Mouse (Mus musculus): Measurements from ENCODE around the gene R3hdml.

The R3hdml gene

GRCm38 (mm10) chr2:163538410-163538809 lies 46.3 kb downstream of the R3hdml start:
- no peak for DNase-seq (ENCODE audit: extremely low read depth, low read depth)

- DNase-seq (ENCODE audit: extremely low read depth, low read depth): no peak
Observed at GRCm38 (mm10) chr2:163539321-163540040, 47.4 kb downstream of the R3hdml start.

GRCm38 (mm10) chr2:163540231-163541117 lies 48.4 kb downstream of the R3hdml start:
- no peak for DNase-seq (ENCODE audit: extremely low read depth, low read depth)

GRCm38 (mm10) chr2:163541568-163542182 lies 49.6 kb downstream of the R3hdml start:
- no peak for DNase-seq (ENCODE audit: extremely low read depth, low read depth)

- DNase-seq (ENCODE audit: extremely low read depth, low read depth): no peak
Observed at GRCm38 (mm10) chr2:163542674-163543073, 50.6 kb downstream of the R3hdml start.

- DNase-seq (ENCODE audit: extremely low read depth, low read depth): no peak
Observed at GRCm38 (mm10) chr2:163546623-163547318, 54.7 kb downstream of the R3hdml start.

- no peak for DNase-seq (ENCODE audit: extremely low read depth, low read depth)
Observed at GRCm38 (mm10) chr2:163548822-163549221, 56.7 kb downstream of the R3hdml start.

GRCm38 (mm10) chr2:163549786-163550185 lies 57.7 kb downstream of the R3hdml start:
- DNase-seq (ENCODE audit: extremely low read depth, low read depth): no peak
